Mouse (Mus musculus) intestine, postnatal 0 days (tissue): ENCODE measurements around the gene Cep112. TPM values are rescaled to one million over a fixed set of nuclear protein-coding genes. Genes with fewer than 3 reads are reported as not detected.

ENCODE experiments used
- ATAC-seq: fragments of 200-750 bp; cut with Nextera tagmentation; 2 replicates; pipeline ENCODE4 v1.8.0; 2017; ENCODE audit warnings: mild to moderate bottlenecking, moderate TSS enrichment, moderate library complexity
- H3K27ac ChIP-seq: fragments of 300-500 bp; sonication (generic); 2 replicates; pipeline ENCODE4 v1.5.1; 2014; ENCODE audit warnings: mild to moderate bottlenecking, low read depth, low read length, moderate library complexity
- H3K27me3 ChIP-seq: fragments of 300-500 bp; sonication (generic); replicated peaks from 2 replicates; pipeline ENCODE4 v1.6.1; 2014; ENCODE audit warnings: low read length, mixed read lengths; ENCODE audit not compliant: control insufficient read depth, insufficient read depth
- H3K36me3 ChIP-seq: fragments of 300-500 bp; sonication (generic); 2 replicates; pipeline ENCODE4 v1.6.1; 2014; ENCODE audit warnings: mild to moderate bottlenecking, moderate library complexity; ENCODE audit not compliant: control insufficient read depth, insufficient read depth
- H3K4me1 ChIP-seq: fragments of 300-500 bp; sonication (generic); replicated peaks from 2 replicates; pipeline ENCODE4 v1.6.1; 2014; ENCODE audit warnings: antibody characterized with exemption, low read length, mixed read lengths; ENCODE audit not compliant: control insufficient read depth, insufficient read depth
- H3K4me2 ChIP-seq: fragments of 300-500 bp; sonication (generic); replicated peaks from 2 replicates; pipeline ENCODE4 v1.6.1; 2014; ENCODE audit warnings: low read depth, mild to moderate bottlenecking, moderate library complexity
- H3K4me3 ChIP-seq: fragments of 300-500 bp; sonication (generic); 2 replicates; pipeline ENCODE4 v1.5.1; 2014; ENCODE audit warnings: low read depth, low read length
- H3K9ac ChIP-seq: fragments of 300-500 bp; sonication (generic); 2 replicates; pipeline ENCODE4 v1.6.1; 2014; ENCODE audit warnings: mild to moderate bottlenecking, low read depth, low read length
- H3K9me3 ChIP-seq: fragments of 300-500 bp; sonication (generic); 2 replicates; pipeline ENCODE4 v1.6.1; 2016; ENCODE audit warnings: mixed run types; ENCODE audit not compliant: control insufficient read depth
- CTCF ChIP-seq: sonication (generic); IDR thresholded peaks from 2 replicates; pipeline ENCODE4 v1.5.1; 2016; ENCODE audit warnings: low read depth, mild to moderate bottlenecking, control low read depth, antibody characterized with exemption, moderate library complexity
- WGBS: fragments of 180-500 bp; shearing (Covaris S2); extraction: QIAGEN DNeasy Blood & Tissue Kit; methylation state at CpG from one replicate; pipeline ENCODE4 v1.1.7; 2014; 5-methylcytosine and 5-hydroxymethylcytosine counted together
- polyA plus RNA-seq: library from polyadenylated mRNA; unstranded; fragments of >200 nt; fragmentation: Nextera tagmentation; extraction: Ambion mirVana; gene quantifications from 2 replicates; pipeline ENCODE4 v1.2.1, GENCODE M21; 2015

Gene Cep112
- polyA plus RNA-seq, 1 experiment from 2014 or later, result 3.9 TPM

DNA sequence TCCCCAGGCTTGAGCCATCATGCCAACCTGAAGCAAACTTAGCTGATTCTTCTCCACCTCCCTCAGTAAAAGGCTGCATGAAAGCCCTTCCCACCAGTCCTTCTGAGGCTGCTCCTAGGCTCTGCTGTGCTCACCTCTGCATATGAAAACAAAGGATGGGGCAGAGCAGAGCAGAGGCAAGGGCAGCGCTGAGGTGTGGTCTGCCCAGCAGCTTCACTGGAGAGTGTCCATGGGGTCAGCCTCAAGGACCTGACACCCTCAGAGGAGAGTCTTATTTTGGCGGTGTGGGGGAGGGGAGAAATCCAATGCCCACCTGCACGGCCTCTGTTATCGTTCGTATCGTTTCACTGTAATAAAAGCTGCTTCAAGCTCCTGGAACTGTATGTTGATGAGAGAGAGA lies 432.3 kb downstream of the Cep112 start:
- Histone ChIP-seq H3K27ac (no peak overlapping the region), H3K4me3 (no peak overlapping the region), H3K36me3 (no peaks in the 10 kb centered on the region), H3K4me1 (no peaks in the 10 kb centered on the region), H3K4me2 (no peak overlapping the region), H3K27me3 (no peaks in the 10 kb centered on the region), H3K9me3 (no peaks in the 10 kb centered on the region), H3K9ac (no peak overlapping the region)
- TF ChIP-seq CTCF, result no peak
- ATAC-seq, result no peak
- WGBS, result 41% methylated on average over 6 of the region's 6 CpGs

DNA sequence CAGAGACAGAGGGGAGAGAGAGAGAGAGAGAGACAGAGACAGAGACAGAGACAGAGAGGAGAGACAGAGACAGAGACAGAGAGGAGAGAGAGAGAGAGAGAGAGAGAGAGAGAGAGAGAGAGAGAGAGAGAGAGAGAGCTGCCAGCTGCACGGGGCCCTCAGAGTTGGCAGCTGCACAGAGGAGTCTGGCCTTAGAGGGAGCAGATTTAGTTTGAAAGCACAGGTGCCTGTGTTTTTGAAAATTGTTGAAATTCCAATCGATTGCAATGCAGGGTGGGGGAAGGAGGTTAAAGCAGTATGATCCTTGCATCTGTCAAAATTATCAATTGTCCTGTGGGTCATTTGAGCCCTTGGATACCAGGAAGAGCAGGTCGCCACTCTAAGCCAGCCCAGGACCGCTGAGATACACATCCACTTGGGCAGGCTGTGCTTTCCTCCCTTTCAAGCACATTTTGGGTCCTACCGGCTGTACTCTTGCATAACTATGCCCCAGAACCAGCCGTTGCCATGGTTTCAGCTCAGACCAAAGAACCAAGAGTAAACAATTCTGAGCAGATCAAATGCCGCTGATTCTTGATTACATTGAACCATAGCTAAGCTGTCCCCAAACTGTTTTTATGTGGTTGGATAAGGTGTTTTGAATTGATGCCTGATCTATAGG lies 432.8 kb downstream of the Cep112 start:
- Histone ChIP-seq H3K36me3 (no peaks in the 10 kb centered on the region), H3K4me3 (no peak overlapping the region), H3K9me3 (no peaks in the 10 kb centered on the region), H3K9ac (no peak overlapping the region), H3K27ac (no peak overlapping the region), H3K4me1 (no peaks in the 10 kb centered on the region), H3K4me2 (no peak overlapping the region), H3K27me3 (no peaks in the 10 kb centered on the region)
- no peak for TF ChIP-seq CTCF
- ATAC-seq, result no peak
- 32% methylated on average over 7 of the region's 7 CpGs for WGBS

DNA sequence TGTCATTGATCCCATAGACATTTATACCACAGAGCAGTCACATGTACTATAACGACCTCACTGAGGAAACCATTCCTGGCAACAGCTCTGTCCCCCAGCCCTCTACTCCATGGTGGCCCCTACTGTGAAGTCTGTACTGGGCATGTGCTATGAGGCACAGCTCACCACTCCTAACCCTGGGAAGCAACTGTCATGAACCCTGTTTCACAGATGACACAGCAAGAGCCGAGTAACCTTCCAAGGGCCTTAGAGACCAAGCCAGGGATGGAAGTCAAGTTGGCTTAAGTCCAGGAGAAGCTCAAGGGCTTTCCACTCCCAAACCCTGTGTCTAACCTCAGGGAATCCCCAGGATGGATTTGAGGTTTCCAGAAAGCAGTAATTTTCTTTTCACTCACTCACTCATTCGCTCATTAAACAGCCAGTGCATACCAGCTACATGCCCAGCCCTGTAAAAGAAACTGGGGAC lies 433.4 kb downstream of the Cep112 start:
- Histone ChIP-seq H3K9me3 (no peaks in the 10 kb centered on the region), H3K4me2 (no peak overlapping the region), H3K9ac (no peak overlapping the region), H3K4me1 (no peaks in the 10 kb centered on the region), H3K27ac (no peak overlapping the region), H3K36me3 (no peaks in the 10 kb centered on the region), H3K27me3 (no peaks in the 10 kb centered on the region), H3K4me3 (no peak overlapping the region)
- TF ChIP-seq CTCF, result no peak
- 74% methylated on average over 3 of the region's 3 CpGs for WGBS
- no peak for ATAC-seq

DNA sequence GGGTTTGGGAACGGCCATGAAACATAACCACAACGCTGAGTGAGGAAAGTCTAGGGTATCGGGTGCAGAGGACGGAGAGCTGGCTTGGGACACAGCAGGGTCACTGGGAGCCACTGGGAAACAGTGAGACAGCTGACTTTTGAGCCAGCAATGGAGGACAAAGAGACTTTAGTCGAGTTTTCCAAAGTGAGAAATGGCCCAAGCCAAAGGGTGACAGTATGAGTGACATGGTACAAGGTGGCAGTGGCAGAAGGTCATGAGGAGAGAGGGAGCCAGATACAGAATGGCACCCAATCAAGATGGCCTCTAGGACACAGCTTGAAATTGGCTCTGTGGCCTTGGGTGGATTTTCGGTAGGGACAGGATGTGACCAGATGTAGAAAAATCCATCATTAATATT lies 433.9 kb downstream of the Cep112 start:
- Histone ChIP-seq H3K36me3 (no peaks in the 10 kb centered on the region), H3K4me1 (no peaks in the 10 kb centered on the region), H3K4me3 (no peak overlapping the region), H3K27me3 (no peaks in the 10 kb centered on the region), H3K9ac (no peak overlapping the region), H3K27ac (no peak overlapping the region), H3K9me3 (no peaks in the 10 kb centered on the region), H3K4me2 (no peak overlapping the region)
- 91% methylated on average over 6 of the region's 6 CpGs for WGBS
- ATAC-seq, result no peak
- TF ChIP-seq CTCF, result no peak

DNA sequence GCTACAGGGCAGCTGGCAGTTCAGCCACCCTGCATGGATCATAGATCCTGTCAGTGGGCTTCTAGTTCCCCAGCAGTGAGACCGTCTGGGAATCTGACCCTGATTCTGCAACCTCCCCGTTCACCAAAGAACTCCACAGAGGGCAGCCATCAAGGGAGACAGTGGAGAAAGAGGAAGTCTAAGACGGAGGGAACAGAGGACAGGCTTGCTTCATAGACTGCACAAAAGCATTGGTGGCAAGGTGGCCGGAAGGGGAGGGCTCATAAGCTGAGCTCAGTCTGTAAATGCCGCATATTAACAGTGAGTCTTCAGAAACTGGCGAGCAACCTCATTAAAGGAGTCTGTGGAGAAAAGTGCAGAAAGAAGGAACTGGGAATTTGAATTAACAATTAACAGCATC lies 437.4 kb downstream of the Cep112 start:
- Histone ChIP-seq H3K4me3 (no peak overlapping the region), H3K27me3 (no peaks in the 10 kb centered on the region), H3K4me1 (no peaks in the 10 kb centered on the region), H3K27ac (no peak overlapping the region), H3K4me2 (no peak overlapping the region), H3K9me3 (no peaks in the 10 kb centered on the region), H3K9ac (no peak overlapping the region), H3K36me3 (no peaks in the 10 kb centered on the region)
- no peak for ATAC-seq
- TF ChIP-seq CTCF, result no peak
- WGBS, result 81% methylated on average over 6 of the region's 6 CpGs

DNA sequence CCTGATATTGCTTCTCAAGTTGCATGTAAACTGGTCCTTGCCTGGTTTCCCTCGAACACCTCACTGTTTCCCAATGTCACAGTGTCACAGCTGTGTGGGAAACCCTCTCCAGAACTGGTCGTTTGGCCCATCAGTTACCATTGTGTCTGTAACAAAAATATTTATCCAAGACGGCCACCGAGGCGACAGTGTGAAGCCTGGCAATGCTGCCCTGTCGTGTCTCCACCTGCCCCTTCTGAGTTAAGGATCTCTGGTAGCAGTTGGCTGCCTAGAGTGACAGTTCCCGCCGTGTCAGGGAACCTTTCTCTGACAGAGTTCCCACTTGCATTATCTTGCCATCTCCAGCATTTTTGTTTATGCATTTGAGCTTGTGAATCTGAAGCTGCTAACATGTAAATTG lies 440.8 kb downstream of the Cep112 start:
- H3K27ac ChIP-seq, result no peak overlapping the region
- TF ChIP-seq CTCF, result no peak

More for the DNA sequence above, 440.8 kb downstream of the Cep112 start:
- H3K9me3 ChIP-seq, result no peaks in the 10 kb centered on the region
- H3K4me1 ChIP-seq, result no peaks in the 10 kb centered on the region
- ATAC-seq, result no peak
- 56% methylated on average over 8 of the region's 8 CpGs for WGBS
- H3K4me2 ChIP-seq, result no peak overlapping the region
- H3K4me3 ChIP-seq, result no peak overlapping the region
- H3K27me3 ChIP-seq, result no peaks in the 10 kb centered on the region
- H3K9ac ChIP-seq, result no peak overlapping the region
- no peaks in the 10 kb centered on the region for H3K36me3 ChIP-seq
